Mouse (Mus musculus): ENCODE results near the gene Plekhg1.

- TF ChIP-seq CHD2 (IDR thresholded peaks at IDR 0.05; ENCODE audit: low read length) (no peak), POLR2A (IDR thresholded peaks at IDR 0.05; ENCODE audit: low read depth, low read length) (no peak), MEF2A (IDR thresholded peaks at IDR 0.05; ENCODE audit: borderline replicate concordance, low read depth, low read length) (no peak), MAFK (IDR thresholded peaks at IDR 0.05; ENCODE audit: insufficient replicate concordance, low read length) (no peak), CTCF (conservative IDR thresholded peaks at IDR 0.05 in 1 of 2, IDR thresholded peaks at IDR 0.05 in 1 of 2; ENCODE audit: low read depth in 2 of 2, low read length in 2 of 2) (no peak), RAD21 (IDR thresholded peaks at IDR 0.05; ENCODE audit: low read depth, low read length) (no peak), BHLHE40 (IDR thresholded peaks at IDR 0.05; ENCODE audit: low read depth, low read length) (no peak), ELF1 (IDR thresholded peaks at IDR 0.05; ENCODE audit: low read depth, low read length) (no peak), GABPA (IDR thresholded peaks at IDR 0.05; ENCODE audit: insufficient replicate concordance, low read depth, low read length) (no peak)
Measured at GRCm38 (mm10) chr10:3997851-3998426, 257.8 kb downstream of the Plekhg1 start.
